Mouse (Mus musculus) lung, postnatal 36 days (tissue): Measurements from ENCODE around the gene Tal1.

Experiments
- DNase-seq: peaks from one replicate; pipeline ENCODE4 v3.0.0; 2022; ENCODE audit warnings: mixed read lengths

The Tal1 gene

DNA sequence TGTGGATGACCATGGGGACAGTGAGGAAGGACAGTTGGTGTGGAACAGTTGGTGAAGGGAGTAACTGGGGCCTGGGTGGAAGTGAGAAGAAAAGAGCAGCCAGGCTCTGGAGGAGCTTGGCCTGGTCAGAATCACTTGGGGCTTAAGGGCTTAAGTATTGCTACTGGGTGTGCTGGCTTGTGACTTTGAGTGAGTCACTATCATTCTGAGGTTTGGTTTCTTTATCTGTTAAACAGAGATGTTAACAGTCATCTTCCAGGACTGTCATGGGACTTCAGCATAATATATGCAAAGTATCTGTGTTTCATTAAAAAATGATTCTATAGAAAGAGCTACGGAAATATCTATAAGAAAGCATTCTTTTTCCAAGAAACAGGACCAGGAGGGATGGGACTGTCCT lies 18.6 kb downstream of the Tal1 start:
- no peak for DNase-seq

- peak; percentile 72 for DNase-seq
Measured at GRCm38 (mm10) chr4:115075204-115075915, 19.1 kb downstream of the Tal1 start.

GRCm38 (mm10) chr4:115078892-115079820 lies 22.9 kb downstream of the Tal1 start:
- peak; percentile 58 for DNase-seq

DNA sequence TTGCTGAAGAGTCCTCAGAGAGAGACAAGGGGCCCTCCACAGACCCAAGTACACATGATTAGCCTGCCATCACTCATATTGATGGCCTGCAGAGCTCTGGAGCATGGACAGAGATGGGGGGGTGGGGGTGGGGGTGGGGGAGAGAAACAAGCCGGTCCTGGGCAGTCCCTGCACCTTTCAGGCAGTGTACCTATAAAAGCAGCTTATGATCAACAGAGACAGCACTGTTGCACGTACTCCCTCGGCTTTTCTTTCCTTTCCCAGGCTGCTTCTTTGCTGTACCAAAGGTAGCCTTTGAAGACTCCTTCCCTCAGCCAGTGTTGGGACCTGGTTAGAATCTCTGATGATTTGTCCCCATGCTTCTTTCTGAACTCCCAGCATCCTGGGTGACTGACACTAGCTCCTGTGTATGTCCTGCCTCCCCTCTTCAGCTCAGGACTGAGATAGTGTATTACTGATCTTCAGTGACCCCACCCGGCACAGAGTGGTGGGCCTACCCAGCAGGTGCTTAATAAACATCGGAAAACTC lies 23.7 kb downstream of the Tal1 start:
- no peak for DNase-seq

DNA sequence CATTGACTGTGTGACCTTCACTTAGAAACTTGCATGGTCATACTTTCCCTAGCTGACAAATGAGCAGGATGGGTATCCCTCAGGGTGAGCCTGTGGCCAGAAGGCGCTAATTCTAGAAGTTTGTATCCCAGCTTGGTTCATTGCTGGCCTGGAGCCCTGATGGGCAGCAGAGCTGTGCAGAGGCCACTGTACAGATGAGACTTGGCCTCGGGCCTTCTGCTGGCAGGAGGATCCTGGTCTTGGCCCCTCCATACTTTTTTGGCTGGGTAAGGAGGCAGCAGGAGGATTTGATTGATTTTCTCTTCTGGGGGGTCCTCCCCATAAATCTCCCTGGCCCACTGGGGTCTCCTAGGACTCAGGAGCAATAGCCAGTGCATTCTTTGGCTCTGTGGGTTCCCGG lies 26.8 kb downstream of the Tal1 start:
- no peak for DNase-seq

GRCm38 (mm10) chr4:115085522-115086095 lies 29.4 kb downstream of the Tal1 start:
- DNase-seq, result peak; percentile 75

DNA sequence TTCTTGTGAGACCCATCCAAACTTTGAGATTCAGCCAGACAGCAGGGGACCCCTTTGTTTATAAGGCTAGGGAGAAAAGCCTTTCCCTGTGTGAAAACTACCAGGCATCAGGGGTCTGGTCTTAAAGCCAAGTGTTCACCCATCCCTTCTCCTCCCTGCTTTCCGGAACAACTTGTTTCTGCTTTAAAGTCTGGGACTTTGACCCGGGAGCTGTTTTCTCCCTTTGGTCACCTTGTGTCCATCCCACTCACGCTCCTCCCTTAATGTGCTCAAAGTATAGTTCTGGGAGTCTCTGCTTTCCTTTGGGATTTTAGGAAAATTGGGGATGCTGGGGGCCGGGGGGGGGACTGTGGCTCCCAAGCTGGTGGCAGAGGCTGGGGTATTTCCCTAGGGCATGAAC lies 30.0 kb downstream of the Tal1 start:
- no peak for DNase-seq

DNA sequence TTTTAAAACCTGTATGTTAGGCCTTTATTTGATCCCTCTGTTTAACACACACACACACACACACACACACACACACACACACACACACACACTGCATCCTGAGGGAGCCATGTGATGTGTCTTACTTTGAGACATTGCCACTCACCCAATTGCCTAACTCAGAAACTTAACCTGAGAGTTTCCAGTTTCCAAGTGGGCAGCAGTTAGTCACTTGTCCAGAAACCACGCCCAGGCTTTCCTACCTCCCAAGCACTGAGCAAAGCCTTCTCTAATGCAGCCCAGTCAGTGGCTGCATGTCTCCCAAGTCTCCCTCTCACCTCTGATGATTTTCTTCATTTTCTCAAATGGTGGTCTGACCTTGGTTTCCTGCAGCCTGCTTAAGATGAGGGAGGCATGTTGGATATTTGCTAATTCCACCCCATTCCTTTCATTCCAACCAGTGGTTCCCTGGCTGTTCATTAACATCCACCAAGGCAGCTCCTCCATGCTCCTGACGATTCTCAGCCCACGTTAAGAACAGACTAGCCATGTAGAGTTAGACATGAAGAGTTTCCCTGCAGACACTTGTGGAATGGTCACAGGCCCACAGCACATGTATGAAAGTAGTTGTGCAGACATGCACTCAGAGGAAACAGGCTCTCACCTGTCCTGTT lies 30.7 kb downstream of the Tal1 start:
- DNase-seq, result peak; percentile 57

DNA sequence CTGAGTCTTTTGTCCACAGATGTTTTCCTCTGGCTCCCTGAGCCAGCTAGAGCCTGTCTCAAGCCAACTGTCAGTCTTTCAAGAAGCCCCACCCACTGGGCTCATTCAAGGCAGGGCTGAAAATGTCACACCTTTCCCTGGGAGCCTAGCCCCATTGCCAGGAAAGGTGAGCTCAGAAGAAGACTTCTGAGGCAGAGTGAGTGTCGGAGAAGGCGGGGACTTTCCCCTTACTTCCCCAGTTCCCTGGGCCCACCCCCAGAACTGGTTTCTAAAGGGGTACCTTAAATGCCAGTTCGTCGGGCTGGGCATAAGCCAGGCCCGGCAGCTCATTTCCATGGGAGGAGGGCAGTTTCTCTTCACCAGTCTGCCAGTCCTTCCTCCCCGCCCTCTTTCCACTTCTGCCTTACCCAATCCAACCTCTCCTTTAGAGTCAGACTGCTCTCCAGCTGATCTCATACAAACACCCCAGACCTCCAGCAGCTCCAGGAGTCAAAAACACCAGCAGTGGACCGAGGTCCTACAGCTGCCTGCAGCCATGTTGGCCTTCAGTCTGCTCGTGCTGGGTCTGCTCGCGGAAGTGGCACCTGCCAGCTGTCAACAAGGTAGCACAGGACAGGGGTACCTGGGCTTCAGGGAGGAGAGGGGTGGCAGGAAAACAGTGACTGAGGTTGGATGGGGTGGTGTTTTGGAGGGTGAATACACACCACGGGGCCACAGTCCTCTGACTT lies 32.5 kb downstream of the Tal1 start, which contains the start of gene Pdzk1ip1:
Gene Pdzk1ip1, plus strand, starts transcription at position 98 of the 728 bp plus-strand sequence.
- DNase-seq, result peak; percentile 78

- DNase-seq, result peak; percentile 30
Measured at GRCm38 (mm10) chr4:115090592-115090991, 34.4 kb downstream of the Tal1 start.

- no peak for DNase-seq
Measured at GRCm38 (mm10) chr4:115091806-115092205, 35.6 kb downstream of the Tal1 start.

- DNase-seq, result no peak
Measured at GRCm38 (mm10) chr4:115093331-115093864, 37.2 kb downstream of the Tal1 start.

DNA sequence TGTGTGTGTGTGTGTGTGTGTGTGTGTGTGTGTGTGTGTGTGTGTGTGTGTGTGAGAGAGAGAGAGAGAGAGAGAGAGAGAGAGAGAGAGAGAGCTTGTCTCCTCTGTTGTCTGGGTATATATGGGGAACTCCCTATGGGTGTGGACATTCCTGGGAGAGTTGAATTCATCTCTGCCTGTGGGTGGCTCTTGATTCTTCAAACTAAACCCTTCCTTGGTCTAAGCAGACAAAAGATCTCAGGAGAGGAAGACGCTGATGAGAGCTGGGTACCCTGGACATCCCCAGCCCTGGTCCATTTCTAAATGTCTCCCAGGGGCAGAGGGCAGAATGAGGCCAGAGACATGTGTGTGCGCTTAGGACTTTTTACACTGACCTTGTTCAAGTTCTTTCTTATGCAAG lies 37.8 kb downstream of the Tal1 start:
- DNase-seq, result no peak

- peak; percentile 56 for DNase-seq
Measured at GRCm38 (mm10) chr4:115095671-115096434, 39.6 kb downstream of the Tal1 start.

DNA sequence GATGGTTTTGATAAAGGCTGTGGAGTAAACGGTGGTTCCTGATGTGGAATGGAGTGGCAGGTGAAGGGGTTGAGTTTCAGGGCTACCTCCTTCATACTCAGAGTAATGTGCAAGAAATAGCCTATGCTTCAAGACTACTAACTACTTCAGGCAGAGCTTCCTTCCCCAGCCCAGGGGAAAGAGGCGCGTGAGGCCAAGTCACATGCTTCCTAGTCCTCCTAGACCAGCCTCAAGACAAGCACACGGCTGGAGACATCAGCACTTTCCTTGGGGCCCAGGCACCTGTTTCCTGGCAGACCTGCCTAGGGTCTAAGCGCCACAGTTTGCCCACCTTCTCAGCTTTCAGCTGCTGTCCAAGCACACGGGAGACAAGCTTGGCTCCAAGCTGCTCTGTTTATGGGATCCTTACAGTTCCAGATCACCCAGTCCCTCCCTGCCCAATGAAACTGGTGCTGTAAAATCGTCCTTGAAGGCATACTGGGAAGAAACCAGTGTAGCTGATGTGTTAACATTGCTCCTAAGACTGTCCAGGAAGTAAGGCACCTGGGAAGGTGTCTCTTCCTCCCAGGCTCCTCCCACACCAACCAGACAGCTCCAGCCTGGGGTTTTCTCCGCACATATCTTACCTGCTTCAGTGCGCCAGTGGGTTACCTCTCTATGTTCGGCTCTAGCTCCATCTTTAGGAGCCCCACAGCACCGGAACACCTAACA lies 40.4 kb downstream of the Tal1 start:
- DNase-seq, result peak; percentile 11

DNA sequence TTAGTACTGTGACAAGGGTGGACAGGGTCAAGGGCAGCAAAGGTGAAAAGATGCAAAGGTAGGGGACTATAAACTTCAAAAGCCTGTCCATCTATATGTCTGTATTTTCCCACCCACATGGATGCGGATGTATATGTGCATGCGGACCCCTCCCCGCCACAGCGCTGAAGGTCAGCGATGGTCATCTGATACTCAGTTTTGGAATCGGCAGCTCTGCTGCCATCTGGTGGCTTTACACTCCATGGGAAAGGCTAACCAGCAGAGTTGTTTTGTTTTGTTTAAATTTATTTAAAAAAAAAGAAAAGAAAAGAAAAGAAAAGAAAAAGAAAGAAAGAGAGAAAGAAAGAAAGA lies 40.9 kb downstream of the Tal1 start:
- DNase-seq, result peak; percentile 56

- DNase-seq, result peak; percentile 75
Measured at GRCm38 (mm10) chr4:115101682-115102081, 45.5 kb downstream of the Tal1 start.

DNA sequence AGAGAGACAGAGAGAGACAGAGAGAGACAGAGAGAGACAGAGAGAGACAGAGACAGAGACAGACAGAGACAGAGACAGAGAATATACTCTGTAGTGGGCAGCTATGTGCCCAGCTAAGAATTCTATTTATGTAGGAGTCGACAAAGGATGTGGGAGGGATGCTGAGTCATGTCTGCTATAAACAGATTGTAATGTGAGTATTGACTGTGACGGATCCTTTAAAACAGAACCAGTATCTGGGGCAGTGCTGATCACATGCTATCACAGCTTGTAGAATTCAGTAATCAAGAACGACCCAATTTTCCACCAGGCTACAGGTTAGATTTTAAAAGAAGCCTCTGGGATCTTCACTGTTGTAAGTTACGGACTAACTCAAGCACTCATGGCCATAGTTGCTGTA lies 47.3 kb downstream of the Tal1 start:
- no peak for DNase-seq

DNA sequence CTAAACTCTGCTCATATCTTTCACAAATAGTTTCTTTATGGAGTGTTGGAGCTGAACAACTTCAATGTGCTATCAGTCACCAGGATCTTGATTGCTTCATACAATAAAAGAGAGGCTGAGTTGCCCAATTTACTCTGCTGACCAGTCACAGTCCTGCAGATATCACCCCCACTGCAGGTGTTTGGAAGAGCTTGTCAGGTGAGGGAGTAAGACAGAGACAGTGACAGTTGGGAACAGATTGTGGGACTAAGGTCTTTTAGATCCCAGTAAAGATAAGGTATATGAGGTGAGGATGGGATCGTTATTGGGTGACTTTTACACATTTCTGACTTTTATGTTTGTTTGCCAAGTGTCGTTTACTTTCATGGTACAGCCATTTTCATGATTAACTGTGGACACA lies 54.9 kb downstream of the Tal1 start:
- DNase-seq, result no peak

DNA sequence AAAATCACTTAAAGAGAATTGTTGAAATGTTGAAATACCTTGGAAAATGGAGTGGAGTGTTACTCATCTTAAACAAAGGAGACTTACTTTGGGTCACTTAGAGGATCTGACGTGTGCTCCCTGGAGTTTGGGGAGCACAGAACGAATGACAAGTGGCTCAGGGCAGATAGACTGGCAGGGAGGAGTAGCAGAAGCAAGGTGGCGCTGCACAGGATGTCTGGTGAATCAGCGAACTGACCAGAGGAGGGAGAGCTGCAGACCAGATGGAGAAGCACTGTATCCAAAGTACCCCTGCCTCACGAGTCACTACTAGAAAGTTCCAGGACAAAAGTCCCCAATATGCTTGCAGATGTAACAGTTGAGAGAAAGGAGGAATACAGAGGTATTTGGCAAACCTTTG lies 57.0 kb downstream of the Tal1 start:
- no peak for DNase-seq
